Mouse (Mus musculus) lung, postnatal 36 days (tissue): ENCODE results near the gene Lgals8.

Source experiments
- DNase-seq: peaks from one replicate; pipeline ENCODE4 v3.0.0; 2022; ENCODE audit warnings: mixed read lengths

Gene Lgals8

DNA sequence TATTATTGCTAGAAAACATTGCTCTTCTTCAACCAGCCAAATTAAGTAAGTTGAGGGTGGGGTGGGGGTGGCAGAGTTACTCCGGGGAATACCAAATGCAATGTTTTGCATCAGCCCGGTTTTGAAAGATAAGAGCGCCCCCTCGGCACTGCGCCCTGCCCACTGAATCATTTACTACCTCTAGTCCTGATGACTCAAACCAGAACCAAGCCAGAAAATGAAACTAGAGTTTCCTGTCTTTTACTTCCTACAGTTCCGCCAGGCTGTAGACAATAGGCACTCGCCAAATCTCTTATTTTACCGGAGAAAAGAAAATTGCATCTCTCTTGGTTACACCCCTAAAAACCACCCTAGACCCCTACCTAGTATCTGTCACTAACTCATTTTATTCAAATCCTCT is 4.3 kb downstream of the Lgals8 start:
- peak; percentile 86 for DNase-seq

- no peak for DNase-seq
Observed at GRCm38 (mm10) chr13:12456711-12457110, 8.0 kb downstream of the Lgals8 start.

DNA sequence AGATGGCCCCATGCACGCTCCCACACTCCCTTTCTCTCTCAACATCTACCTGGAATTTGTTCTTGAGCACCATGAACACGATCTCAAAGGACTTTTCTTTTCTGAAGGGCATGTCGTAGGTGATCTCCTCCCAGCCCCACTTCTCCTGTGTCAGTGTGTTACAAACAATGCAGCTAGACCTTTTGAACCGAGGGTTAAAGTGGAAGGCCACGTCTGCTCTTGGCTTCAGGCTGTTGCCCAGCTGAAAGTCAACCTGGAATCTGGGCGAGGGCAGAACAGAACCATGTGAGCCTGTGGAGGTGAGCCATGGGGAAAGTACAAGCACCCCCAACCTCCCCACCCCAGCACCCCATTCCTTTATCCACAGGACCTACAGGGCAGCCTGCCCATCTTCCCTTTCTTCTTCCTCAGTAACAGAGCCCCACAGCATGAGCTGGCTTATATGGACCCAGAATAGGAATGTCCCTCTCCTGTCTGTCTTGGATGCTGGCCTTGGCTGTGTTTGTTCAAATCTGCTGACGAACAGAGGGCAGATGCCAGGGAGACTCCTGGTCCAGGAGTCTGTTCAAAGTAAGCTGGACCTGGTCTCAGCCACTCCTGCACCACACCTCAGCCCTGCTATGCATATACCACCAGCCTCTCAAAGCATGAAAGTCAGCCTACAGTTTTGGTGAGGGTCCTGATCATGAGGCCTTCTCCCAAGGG is 9.9 kb downstream of the Lgals8 start:
- no peak for DNase-seq

- DNase-seq: no peak
Observed at GRCm38 (mm10) chr13:12453150-12453549, 11.6 kb downstream of the Lgals8 start.

DNA sequence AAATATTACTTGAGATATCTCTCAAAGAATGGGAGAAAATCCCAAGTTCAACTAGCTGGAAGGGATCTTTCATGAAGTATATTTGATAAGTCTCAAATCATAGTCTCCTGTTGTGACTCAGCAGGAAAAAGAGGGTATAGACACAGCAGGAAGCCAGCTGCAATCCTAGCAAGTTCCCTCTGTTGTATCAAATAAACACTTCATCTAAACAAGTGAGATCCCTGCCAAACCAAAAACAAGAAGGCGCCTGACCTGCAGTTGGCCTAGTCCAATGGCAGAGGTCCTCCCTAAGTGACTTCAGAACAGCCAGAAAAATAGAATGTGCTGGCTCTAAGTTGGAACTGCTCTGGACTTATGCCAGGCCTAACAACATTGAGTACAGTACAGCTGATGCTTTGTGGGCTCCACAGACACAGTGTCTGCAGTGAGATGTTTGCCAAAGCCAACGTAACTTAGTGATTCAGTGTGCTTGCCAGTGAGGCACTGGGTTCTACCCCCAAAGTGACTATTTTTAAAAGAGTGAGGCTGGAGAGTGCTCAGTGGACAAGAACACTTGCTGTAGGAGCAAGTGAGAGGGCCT is 22.6 kb downstream of the Lgals8 start:
- peak; percentile 75 for DNase-seq

- no peak for DNase-seq
Observed at GRCm38 (mm10) chr13:12440813-12441212, 23.9 kb downstream of the Lgals8 start.

DNA sequence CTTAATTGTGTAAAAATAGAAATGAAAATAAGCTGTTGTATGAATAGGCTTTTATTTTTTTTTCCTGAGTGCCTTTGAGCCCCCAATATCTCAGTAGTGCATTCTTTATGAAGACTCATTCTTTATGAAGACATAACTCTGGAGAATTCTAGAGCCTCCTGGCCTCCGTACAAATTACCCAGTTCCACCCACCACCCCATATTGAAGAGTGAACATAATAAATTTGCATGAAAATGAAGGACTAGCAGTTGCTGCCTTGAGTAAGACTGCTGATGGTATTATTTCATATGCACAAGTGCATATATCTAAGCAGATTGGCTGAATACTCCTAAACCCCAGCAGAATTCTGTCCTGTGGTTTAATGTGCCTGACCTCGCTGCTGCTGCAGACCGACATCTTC is 25.2 kb downstream of the Lgals8 start:
- no peak for DNase-seq

DNA sequence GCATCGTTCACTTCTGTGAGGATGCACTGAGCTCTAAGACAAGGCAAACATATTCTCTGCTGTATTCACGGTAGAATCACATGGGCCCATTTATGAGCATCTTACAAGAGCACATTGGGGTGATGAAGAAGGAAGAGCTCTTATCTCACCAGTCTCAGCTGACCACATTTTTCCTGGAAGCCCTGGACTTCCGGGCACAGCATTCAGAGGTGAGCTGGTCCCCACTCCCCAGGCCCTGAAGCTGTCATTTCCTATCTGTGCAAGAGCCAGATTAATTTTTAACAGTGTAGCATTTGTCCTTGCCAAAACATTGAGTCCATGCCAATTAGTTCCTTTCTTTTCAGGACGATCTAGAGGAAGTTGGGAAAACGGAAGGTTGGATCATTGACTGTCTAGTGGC is 30.9 kb downstream of the Lgals8 start:
- peak; percentile 17 for DNase-seq

DNA sequence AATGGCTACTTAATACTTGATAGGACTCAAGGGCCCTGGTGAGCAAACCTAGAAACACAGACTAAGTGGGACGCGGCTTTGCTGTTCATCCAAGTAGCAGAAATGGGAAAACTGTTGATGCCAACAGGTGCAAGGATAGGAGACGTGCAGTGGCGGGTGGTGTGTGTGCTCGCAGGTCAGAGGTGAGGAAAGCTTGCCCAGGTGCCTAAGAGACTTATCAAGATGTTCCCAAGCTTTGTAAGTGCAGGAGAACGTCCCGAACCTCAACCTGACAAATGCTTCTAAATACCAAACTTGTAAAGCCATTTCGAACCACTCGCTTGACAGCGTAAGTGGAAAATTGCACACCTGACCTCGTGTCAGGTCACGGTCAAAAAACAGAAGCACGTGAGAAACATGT is 36.2 kb downstream of the Lgals8 start:
- DNase-seq: no peak

GRCm38 (mm10) chr13:12420596-12420995 is 44.1 kb downstream of the Lgals8 start:
- DNase-seq: no peak

- peak; percentile 68 for DNase-seq
Observed at GRCm38 (mm10) chr13:12412016-12412415, 52.7 kb downstream of the Lgals8 start.

- DNase-seq: peak; percentile 59
Observed at GRCm38 (mm10) chr13:12408343-12409066, 56.2 kb downstream of the Lgals8 start.

DNA sequence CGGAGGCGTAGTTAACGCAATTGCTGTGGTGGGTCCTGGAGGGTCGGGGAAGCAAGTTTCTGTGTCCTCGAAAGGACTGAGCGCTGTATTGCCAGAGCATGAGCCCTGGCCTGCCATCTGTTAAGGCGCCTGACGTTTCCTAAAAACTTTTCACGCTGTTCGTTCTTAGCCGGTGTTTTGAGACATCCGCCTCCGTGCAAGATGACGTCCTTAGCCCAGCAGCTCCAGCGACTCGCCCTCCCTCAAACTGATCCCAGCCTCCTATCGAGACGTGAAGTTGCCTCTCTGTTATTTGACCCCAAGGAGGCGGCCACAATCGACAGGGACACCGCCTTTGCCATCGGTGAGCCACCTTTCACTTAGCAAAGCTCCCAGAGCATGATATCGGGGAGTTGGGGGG is 69.2 kb downstream of the Lgals8 start:
- DNase-seq: no peak

DNA sequence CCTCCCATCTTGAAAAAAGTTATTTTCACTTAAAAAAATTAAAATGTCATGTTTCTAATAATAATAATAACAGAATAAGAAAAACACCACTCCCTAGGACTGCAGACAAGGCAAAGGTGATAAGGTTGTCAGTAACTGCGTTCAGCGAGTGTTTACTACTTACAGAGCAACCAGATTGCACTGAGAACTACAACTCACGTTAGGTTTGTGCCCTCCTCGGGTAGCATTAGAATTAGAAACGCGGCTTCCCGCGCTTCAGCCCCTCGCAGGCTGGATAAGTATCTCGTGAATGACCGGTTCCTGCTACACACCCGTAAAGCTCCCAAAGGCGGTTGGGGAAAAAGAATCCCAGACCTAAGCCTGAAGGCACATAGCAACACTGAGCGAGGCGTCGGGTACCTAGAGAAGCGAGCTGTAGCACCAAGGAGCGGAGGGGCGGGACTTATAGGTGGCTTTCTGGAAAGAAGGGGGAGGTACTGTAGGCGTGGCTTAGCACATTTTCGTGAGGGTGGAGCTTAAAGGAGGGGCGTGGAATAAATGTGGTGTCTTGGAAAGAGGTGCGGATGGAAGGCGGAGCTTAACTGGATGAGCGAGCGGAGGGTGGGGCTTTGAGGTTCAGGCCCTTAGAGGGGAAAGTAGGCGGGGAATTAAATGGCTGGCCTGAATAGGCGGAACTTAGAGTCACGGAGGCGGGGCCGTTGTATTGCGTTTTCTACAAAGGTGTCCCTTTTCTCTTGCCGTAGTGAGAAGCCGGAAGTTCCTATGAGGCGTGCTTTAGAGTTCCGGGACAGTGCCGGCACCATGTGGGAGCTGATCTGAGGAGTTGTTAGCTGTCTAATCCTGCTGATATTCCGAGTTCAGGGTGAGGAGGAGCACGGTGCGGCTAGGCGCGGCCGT is 69.9 kb downstream of the Lgals8 start, which contains the start of gene Heatr1:
Heatr1 (plus strand) TSS at position 419 of the 897 bp plus-strand sequence.
- DNase-seq: peak; percentile 99
